Mouse (Mus musculus): ENCODE measurements at regions not wholly inside any gene's neighbourhood (a gene's known extent, or its start where the extent isn't known, plus 50 kb on each side); places are given as distances from the start of the nearest gene placed in this dataset.

GRCm38 (mm10) chr9:59153126-59153525, 116.9 kb upstream of the Neo1 start:
- no peak for DNase-seq

DNA sequence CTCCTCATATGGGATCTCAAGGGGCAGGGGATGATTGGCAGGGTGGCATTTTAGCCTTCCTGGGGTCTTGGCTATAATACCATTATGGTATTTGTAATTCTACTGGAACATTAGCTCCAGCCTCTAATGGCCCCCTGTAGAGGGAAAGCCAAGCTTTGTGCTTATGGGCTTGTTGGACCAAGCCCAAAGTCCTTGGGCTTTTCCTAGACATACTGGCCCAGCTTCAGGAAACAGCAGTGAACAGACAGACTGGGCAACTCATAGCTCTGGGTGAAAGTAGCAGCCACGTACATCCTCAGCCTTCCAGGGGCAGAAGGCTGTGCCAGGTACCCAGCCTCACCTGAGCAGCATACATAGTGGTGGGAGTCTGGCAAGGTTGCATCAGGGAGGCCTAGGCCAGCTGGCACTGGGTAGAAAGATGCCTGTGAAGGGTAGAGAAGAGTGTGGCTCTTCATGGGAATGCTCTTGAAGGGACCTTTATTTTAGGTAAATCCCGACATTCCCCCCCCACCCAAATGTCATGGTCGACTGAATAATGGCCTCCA, 108.1 kb upstream of the Neo1 start:
- no peak for DNase-seq

DNA sequence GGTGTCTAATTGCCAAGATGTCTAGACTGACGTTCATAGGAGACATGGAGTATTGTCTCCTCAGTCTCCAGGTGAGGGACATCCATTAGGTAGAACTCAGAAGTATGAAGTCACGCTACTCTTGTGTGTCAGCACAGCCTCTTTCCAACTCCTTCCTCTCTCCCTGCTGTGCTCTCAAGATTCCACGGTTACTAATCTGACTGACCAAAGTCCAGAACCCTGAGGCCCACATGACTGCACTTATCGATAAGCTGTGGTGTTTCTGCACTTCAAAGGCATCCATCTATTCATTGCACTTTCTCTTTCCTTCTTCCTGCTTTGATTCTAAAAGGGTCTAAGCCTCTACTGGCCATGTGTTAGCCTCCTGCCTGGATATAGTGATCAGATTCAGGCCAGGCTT, 107.4 kb upstream of the Neo1 start:
- DNase-seq, result no peak

GRCm38 (mm10) chr9:59134171-59135041, 98.2 kb upstream of the Neo1 start:
- peak; percentile 10 to 37 for DNase-seq

- DNase-seq, result no peak
These were observed 93.6 kb upstream of the Neo1 start for GRCm38 (mm10) chr9:59129699-59130340.

DNA sequence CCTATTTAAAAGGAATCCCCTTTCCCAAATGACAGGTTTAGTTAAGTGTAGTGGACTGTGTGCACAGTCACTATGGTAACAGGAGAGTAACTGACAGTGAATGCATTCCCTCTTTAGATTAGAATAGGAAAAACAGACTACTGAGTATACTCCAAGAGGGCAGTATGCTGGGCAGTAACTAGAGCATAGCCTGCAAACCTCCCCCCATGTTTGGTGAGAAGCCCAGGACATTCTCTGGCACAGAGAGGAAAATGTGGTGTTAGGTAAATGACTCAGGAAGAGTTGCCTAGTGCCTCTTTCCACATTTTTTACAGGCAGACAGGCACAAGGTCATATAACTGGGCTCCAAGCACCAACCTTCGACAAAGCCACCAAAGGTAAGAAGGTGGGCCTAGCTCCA, 93.0 kb upstream of the Neo1 start:
- DNase-seq, result peak; percentile 3 to 24

DNA sequence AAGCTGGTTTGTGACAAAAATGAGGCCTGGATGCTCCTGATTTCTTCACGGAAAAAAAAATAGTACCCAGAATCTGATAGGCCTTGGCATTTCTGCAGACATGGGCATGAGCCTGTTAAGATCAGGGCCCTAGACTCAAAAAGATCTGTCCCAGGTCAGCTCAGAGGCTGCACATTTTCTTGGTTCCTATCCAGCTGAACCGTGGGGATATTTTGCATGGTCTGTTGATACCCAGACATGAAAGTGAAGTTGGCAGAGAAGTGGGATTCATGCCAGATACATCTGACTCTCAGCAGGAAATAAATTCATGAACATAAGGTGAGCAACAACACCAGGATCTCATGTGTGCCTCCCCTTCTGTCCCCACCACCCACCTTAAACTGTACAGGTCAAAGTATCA, 91.8 kb upstream of the Neo1 start:
- no peak for DNase-seq

DNA sequence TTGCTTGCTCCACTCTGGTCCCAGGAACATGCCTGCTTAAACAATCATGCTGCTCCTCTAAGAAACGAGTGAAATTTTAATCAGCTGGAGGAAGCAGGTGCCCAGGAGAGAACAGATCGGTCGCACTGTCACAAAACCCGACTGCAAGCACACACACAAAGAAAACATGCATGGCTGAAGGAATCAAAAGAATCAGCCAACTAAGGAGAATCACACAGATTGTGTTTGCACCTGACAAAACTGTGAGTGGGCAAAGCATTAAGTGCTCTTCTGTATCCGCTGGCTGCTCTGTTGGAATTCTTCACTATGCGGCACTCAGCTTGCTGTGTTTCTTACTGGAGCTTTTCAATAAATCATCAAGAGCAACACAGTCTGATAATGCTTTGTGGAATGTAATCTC, 89.6 kb upstream of the Neo1 start:
- DNase-seq, result no peak

- no peak for DNase-seq
These were observed 80.3 kb upstream of the Neo1 start for GRCm38 (mm10) chr9:59116561-59116960.

GRCm38 (mm10) chr9:59113859-59114258, 77.6 kb upstream of the Neo1 start:
- DNase-seq, result no peak

- DNase-seq, result no peak
These were observed 63.5 kb upstream of the Neo1 start for GRCm38 (mm10) chr9:59099738-59100137.

- DNase-seq, result no peak
These were observed 61.3 kb upstream of the Neo1 start for GRCm38 (mm10) chr9:59097564-59097963.

- DNase-seq, result no peak
These were observed 60.5 kb upstream of the Neo1 start for GRCm38 (mm10) chr9:59096551-59097268.

- DNase-seq, result no peak
These were observed 59.4 kb upstream of the Neo1 start for GRCm38 (mm10) chr9:59095626-59096025.

- DNase-seq, result no peak
These were observed 57.9 kb upstream of the Neo1 start for GRCm38 (mm10) chr9:59094106-59094505.

GRCm38 (mm10) chr9:59091179-59091578, 54.9 kb upstream of the Neo1 start:
- DNase-seq, result peak in 1 of 2 experiments; percentile 40

DNA sequence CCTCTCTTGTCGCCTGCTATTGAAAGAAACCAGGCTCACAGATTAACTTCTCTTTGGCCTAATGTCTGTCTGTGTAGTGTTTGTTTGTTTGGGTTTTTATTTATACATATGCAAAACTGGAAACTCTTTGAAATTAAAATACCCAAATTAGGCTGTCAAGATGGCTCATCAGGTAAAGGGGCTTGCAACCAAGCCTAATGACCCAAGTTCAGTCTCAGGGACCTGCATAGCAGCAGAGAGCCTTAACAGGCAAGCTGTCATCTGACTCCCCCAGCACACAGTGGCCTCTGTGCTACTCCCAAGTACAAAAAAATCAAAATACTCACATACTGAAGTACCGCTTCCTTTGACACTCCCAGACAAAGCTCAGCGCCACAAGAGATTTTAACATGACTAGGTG, 51.5 kb upstream of the Neo1 start:
- no peak for DNase-seq

GRCm38 (mm10) chr9:59087112-59087511, 50.9 kb upstream of the Neo1 start:
- peak in 1 of 2 experiments; percentile 15 for DNase-seq

DNA sequence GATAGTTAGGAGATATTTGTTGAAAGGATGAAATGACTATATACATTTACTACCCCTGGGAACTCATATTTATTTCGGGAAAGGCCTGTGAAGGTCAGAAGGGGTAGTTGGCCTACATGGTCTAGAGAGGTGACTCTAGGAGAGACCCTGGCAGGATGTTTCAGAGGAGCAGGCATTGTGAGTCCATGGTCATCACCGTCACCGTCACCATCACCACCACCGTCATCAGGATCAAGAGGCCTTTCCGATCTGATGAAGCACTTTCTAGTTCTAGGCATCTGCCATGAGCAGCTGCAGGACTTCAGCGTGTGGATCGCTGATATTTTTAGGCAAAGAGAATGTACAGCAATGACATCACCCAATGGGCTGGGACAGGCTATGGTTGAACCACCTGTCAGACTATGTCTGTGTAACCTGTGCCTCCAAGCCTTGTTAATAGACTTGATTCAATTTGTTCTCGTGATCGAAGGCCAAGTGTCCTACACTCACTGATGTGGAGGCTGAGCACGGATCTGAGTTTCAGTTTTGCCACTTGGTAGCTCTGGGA, 50.4 kb upstream of the Neo1 start:
- DNase-seq, result no peak

Measured in adrenal gland, postnatal 36 days (tissue).